Mouse (Mus musculus): Measurements from ENCODE around the gene Tada3.

Tada3 gene

GRCm38 (mm10) chr6:113385160-113385714, 7.6 kb upstream of the Tada3 start:
- DNase-seq: no peak

- DNase-seq: no peak
Observed at GRCm38 (mm10) chr6:113384351-113384927, 6.8 kb upstream of the Tada3 start.

- DNase-seq: peak; percentile 33
Observed at GRCm38 (mm10) chr6:113380480-113380879, 2.8 kb upstream of the Tada3 start.

GRCm38 (mm10) chr6:113379246-113379645, 1.6 kb upstream of the Tada3 start:
- DNase-seq: no peak

- no peak for DNase-seq
Observed at GRCm38 (mm10) chr6:113377172-113377495, 549 bp downstream of the Tada3 start.

- peak; percentile 43 for DNase-seq
Observed at GRCm38 (mm10) chr6:113373491-113373890, 4.2 kb downstream of the Tada3 start.

GRCm38 (mm10) chr6:113370194-113370929, 7.3 kb downstream of the Tada3 start:
- no peak for DNase-seq

GRCm38 (mm10) chr6:113368577-113368976, 9.1 kb downstream of the Tada3 start:
- no peak for DNase-seq

- no peak for DNase-seq
Observed at GRCm38 (mm10) chr6:113368124-113368523, 9.6 kb downstream of the Tada3 start.

GRCm38 (mm10) chr6:113367574-113367973, 10.1 kb downstream of the Tada3 start:
- DNase-seq: no peak

GRCm38 (mm10) chr6:113366639-113367038, 11.0 kb downstream of the Tada3 start:
- DNase-seq: no peak

- no peak for DNase-seq
Observed at GRCm38 (mm10) chr6:113364518-113365135, 13.1 kb downstream of the Tada3 start.

GRCm38 (mm10) chr6:113362241-113362640, 15.4 kb downstream of the Tada3 start:
- no peak for DNase-seq

GRCm38 (mm10) chr6:113361476-113361875, 16.2 kb downstream of the Tada3 start:
- DNase-seq: no peak

- no peak for DNase-seq
Observed at GRCm38 (mm10) chr6:113353696-113354095, 24.0 kb downstream of the Tada3 start.

GRCm38 (mm10) chr6:113352820-113353219, 24.9 kb downstream of the Tada3 start:
- DNase-seq: no peak

- no peak for DNase-seq
Observed at GRCm38 (mm10) chr6:113351653-113352052, 26.0 kb downstream of the Tada3 start.

GRCm38 (mm10) chr6:113351161-113351560, 26.5 kb downstream of the Tada3 start:
- DNase-seq: no peak

GRCm38 (mm10) chr6:113350538-113350937, 27.1 kb downstream of the Tada3 start:
- DNase-seq: no peak

- DNase-seq: no peak
Observed at GRCm38 (mm10) chr6:113346897-113347296, 30.8 kb downstream of the Tada3 start.

- no peak for DNase-seq
Observed at GRCm38 (mm10) chr6:113344321-113344720, 33.4 kb downstream of the Tada3 start.

- DNase-seq: peak; percentile 42
Observed at GRCm38 (mm10) chr6:113343177-113344092, 34.2 kb downstream of the Tada3 start, which contains the start of gene Camk1. TSS of gene Camk1 (minus strand) at chr6:113343984.

- no peak for DNase-seq
Observed at GRCm38 (mm10) chr6:113342297-113342696, 35.4 kb downstream of the Tada3 start.
